8 mouse cellular contexts compared by ENCODE assay signal in the genomic region with DNA sequence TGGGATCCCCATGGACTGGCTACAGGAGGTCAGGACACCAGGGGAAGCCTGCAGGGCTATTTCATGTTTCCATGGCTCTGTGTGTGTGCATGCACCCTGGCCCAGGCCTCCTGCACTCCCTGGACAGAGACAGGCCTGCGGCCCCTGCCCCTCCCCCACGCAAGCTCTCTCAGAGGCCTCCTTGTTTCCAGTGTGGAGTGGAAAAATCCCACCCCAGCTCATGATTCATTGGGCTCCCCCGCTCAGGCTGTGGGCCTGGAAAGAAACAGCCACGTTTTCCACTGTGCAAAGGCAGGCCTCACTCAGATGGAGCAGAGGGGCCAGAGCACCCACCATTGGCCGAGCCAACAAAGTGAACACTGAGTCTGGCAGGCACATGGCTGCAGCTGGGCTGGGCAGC. TPM values are rescaled to one million over a fixed set of nuclear protein-coding genes. Genes with fewer than 3 reads are reported as not detected.
DNase-seq lines count a peak whose midpoint lies in the region; ATAC-seq and TF ChIP-seq lines count a peak whose summit lies in the region.

No protein-coding gene starts in this region.

- peaks cover 6% of the 10 kb centered on the region for H3K4me1 ChIP-seq in lung, postnatal 0 days (ENCODE audit: insufficient read depth, low read depth, low read length)
- peaks cover 50% of the 10 kb centered on the region for H3K4me1 ChIP-seq in kidney, embryonic 16.5 days (ENCODE audit: insufficient read depth, low read length)
- peaks cover 15% of the 10 kb centered on the region for H3K4me1 ChIP-seq in midbrain, embryonic 11.5 days (ENCODE audit: control insufficient read depth, insufficient read depth, low read length)
- H3K4me1 ChIP-seq in stomach, postnatal 0 days (replicated peaks; ENCODE audit: control insufficient read depth, insufficient read depth), result peaks cover 13% of the 10 kb centered on the region

- WGBS in lung, postnatal 0 days, result 70% methylated on average over 5 of the region's 5 CpGs
- WGBS in kidney, embryonic 16.5 days, result 35% methylated on average over 5 of the region's 5 CpGs
- 69% methylated on average over 5 of the region's 5 CpGs for WGBS in midbrain, embryonic 11.5 days
- 45% methylated on average over 5 of the region's 5 CpGs for WGBS in stomach, postnatal 0 days

- TF ChIP-seq CTCF in lung, postnatal 0 days (IDR thresholded peaks at IDR 0.05), result no peak
- TF ChIP-seq CTCF in stomach, postnatal 0 days (IDR thresholded peaks at IDR 0.05; ENCODE audit: low read depth), result no peak

- H3K4me3 ChIP-seq in lung, postnatal 0 days (ENCODE audit: low read depth, low read length), result no peak overlapping the region
- no peak overlapping the region for H3K4me3 ChIP-seq in kidney, embryonic 16.5 days (ENCODE audit: low read length)
- no peak overlapping the region for H3K4me3 ChIP-seq in midbrain, embryonic 11.5 days (ENCODE audit: low read depth, low read length)
- H3K4me3 ChIP-seq in stomach, postnatal 0 days (ENCODE audit: low read depth, low read length), result no peak overlapping the region

- H3K9ac ChIP-seq in lung, postnatal 0 days (replicated peaks; ENCODE audit: low read depth), result no peak overlapping the region
- H3K9ac ChIP-seq in kidney, embryonic 16.5 days (replicated peaks; ENCODE audit: low read length), result no peak overlapping the region; the same call in none of the 2 replicates
- no peak overlapping the region for H3K9ac ChIP-seq in midbrain, embryonic 11.5 days (ENCODE audit: low read length)
- H3K9ac ChIP-seq in stomach, postnatal 0 days (ENCODE audit: low read length), result no peak overlapping the region

- H3K27ac ChIP-seq in lung, postnatal 0 days (ENCODE audit: low read length), result no peak overlapping the region
- peak overlapping the region; percentile 33; the same call in 1 of the 2 replicates for H3K27ac ChIP-seq in kidney, embryonic 16.5 days (ENCODE audit: low read length)
- H3K27ac ChIP-seq in midbrain, embryonic 11.5 days (ENCODE audit: low read depth, low read length), result no peak overlapping the region
- H3K27ac ChIP-seq in stomach, postnatal 0 days (replicated peaks), result peak overlapping the region; percentile 49; the same call in 1 of the 2 replicates

- H3K36me3 ChIP-seq in lung, postnatal 0 days (ENCODE audit: insufficient read depth, low read length), result no peaks in the 10 kb centered on the region
- peaks cover 8% of the 10 kb centered on the region for H3K36me3 ChIP-seq in kidney, embryonic 16.5 days (ENCODE audit: insufficient read depth, low read length)
- H3K36me3 ChIP-seq in midbrain, embryonic 11.5 days (ENCODE audit: control insufficient read depth, insufficient read depth, low read length), result no peaks in the 10 kb centered on the region
- peaks cover 7% of the 10 kb centered on the region; the same call in 1 of the 2 replicates for H3K36me3 ChIP-seq in stomach, postnatal 0 days (ENCODE audit: control insufficient read depth, insufficient read depth, low read length)

- ATAC-seq in lung, postnatal 0 days, result no peak; the same call in 1 of the 2 replicates
- peak; percentile 49; the same call in 1 of the 2 replicates for ATAC-seq in kidney, embryonic 16.5 days (ENCODE audit: low FRiP score, low TSS enrichment)
- peak; percentile 52; the same call in 1 of the 2 replicates for ATAC-seq in midbrain, embryonic 11.5 days (ENCODE audit: low FRiP score)
- peak; percentile 35; the same call in 1 of the 2 replicates for ATAC-seq in stomach, postnatal 0 days (ENCODE audit: low FRiP score, low TSS enrichment)
- ATAC-seq in erythroid progenitor cell, adult 5-6 weeks (replicated peaks; ENCODE audit: low FRiP score, poor library complexity, severe bottlenecking), result no peak

- H3K27me3 ChIP-seq in lung, postnatal 0 days (replicated peaks; ENCODE audit: insufficient read depth, low read length), result no peaks in the 10 kb centered on the region
- no peaks in the 10 kb centered on the region for H3K27me3 ChIP-seq in kidney, embryonic 16.5 days (ENCODE audit: insufficient read depth, low read length)
- no peaks in the 10 kb centered on the region for H3K27me3 ChIP-seq in midbrain, embryonic 11.5 days (ENCODE audit: control insufficient read depth, insufficient read depth, low read length)
- no peaks in the 10 kb centered on the region for H3K27me3 ChIP-seq in stomach, postnatal 0 days (ENCODE audit: control insufficient read depth, insufficient read depth, low read length)

- no peak for TF ChIP-seq EP300 in lung, postnatal 0 days (IDR thresholded peaks at IDR 0.05)
- TF ChIP-seq EP300 in stomach, postnatal 0 days (optimal IDR thresholded peaks at IDR 0.05), result no peak

- no peak overlapping the region for H3K4me2 ChIP-seq in lung, postnatal 0 days (replicated peaks; ENCODE audit: low read depth, low read length)
- H3K4me2 ChIP-seq in kidney, embryonic 16.5 days (replicated peaks; ENCODE audit: low read depth, low read length), result no peak overlapping the region
- H3K4me2 ChIP-seq in midbrain, embryonic 11.5 days, result no peak overlapping the region
- H3K4me2 ChIP-seq in stomach, postnatal 0 days (replicated peaks; ENCODE audit: low read depth), result no peak overlapping the region

- no peaks in the 10 kb centered on the region for H3K9me3 ChIP-seq in lung, postnatal 0 days (ENCODE audit: low read length)
- H3K9me3 ChIP-seq in kidney, embryonic 16.5 days (ENCODE audit: low read length), result no peaks in the 10 kb centered on the region
- no peaks in the 10 kb centered on the region for H3K9me3 ChIP-seq in midbrain, embryonic 11.5 days (ENCODE audit: control insufficient read depth, low read length)
- H3K9me3 ChIP-seq in stomach, postnatal 0 days (ENCODE audit: control insufficient read depth, low read length), result no peaks in the 10 kb centered on the region

- peak; percentile 66 to 74 for DNase-seq in adrenal gland, adult (ENCODE audit: inconsistent age in 2 of 2, low spot score in 1 of 2)
- no peak for DNase-seq in adrenal gland, postnatal 4 days (ENCODE audit: low spot score in 2 of 2)
- DNase-seq in lung, postnatal 4 days, result peak; percentile 37 to 68
- no peak for DNase-seq in lung, postnatal 0 days (ENCODE audit: low spot score)
- DNase-seq in midbrain, embryonic 11.5 days (ENCODE audit: low spot score, missing footprints), result no peak
- peak; percentile 47 for DNase-seq in stomach, postnatal 0 days (ENCODE audit: low spot score)

RNA-seq across cellular contexts. Expression of gene Col27a1, which starts 15.1 kb away (rescaled TPM):
- total RNA-seq in adrenal gland, postnatal 4 days (2021), result 10 to 100 TPM; 17.2 to 20.8 TPM
- 7.2 and 9.1 TPM in 2 replicates for polyA plus RNA-seq in lung, postnatal 0 days (2015; fragmentation: Nextera tagmentation; extraction: Ambion mirVana)
- 7.3 and 7.8 TPM in 2 replicates for polyA plus RNA-seq in kidney, embryonic 16.5 days (2015; fragmentation: Nextera tagmentation; extraction: Ambion mirVana)
- 1.9 and 2.3 TPM in 2 replicates for polyA plus RNA-seq in midbrain, embryonic 11.5 days (2014; fragmentation: Nextera tagmentation; extraction: Ambion mirVana)
- 5.3 and 6.2 TPM in 2 replicates for polyA plus RNA-seq in stomach, postnatal 0 days (2015; fragmentation: Nextera tagmentation; extraction: Ambion mirVana)
- total RNA-seq in erythroid progenitor cell, adult 5-6 weeks (2015; ENCODE audit: low replicate concordance), result 0.36 and 0.42 TPM in 2 replicates
- under 0.01 TPM in 1 of 2 replicates, not detected in the other for total RNA-seq in erythroid progenitor cell, adult 5-6 weeks (2017; ENCODE audit: low replicate concordance)

RNA-seq across cellular contexts. Expression of gene Kif12, which starts 57.0 kb away (rescaled TPM):
- 10 to 100 TPM in 1 of 2 experiments, under 1 TPM in 1; 0.17 to 21.6 TPM for total RNA-seq in adrenal gland, postnatal 4 days (2021)
- polyA plus RNA-seq in lung, postnatal 0 days (2015; fragmentation: Nextera tagmentation; extraction: Ambion mirVana), result not detected in 2 replicates
- polyA plus RNA-seq in kidney, embryonic 16.5 days (2015; fragmentation: Nextera tagmentation; extraction: Ambion mirVana), result 147 and 153 TPM in 2 replicates
- polyA plus RNA-seq in midbrain, embryonic 11.5 days (2014; fragmentation: Nextera tagmentation; extraction: Ambion mirVana), result not detected in 2 replicates
- 4.0 and 4.7 TPM in 2 replicates for polyA plus RNA-seq in stomach, postnatal 0 days (2015; fragmentation: Nextera tagmentation; extraction: Ambion mirVana)
- not detected in 2 replicates for total RNA-seq in erythroid progenitor cell, adult 5-6 weeks (2015; ENCODE audit: low replicate concordance)
- not detected in 2 replicates for total RNA-seq in erythroid progenitor cell, adult 5-6 weeks (2017; ENCODE audit: low replicate concordance)

Comparison
In these comparisons a context has a peak if more than half of its experiments do, and no peak if none do; other contexts are left out.
1. DNase-seq: peak in adrenal gland, adult (2 of 2), lung, postnatal 4 days (2 of 2) and stomach, postnatal 0 days (single experiment); none in adrenal gland, postnatal 4 days (0 of 2), lung, postnatal 0 days (single experiment) and midbrain, embryonic 11.5 days (single experiment).
2. ATAC-seq: peak in kidney, embryonic 16.5 days (single experiment), midbrain, embryonic 11.5 days (single experiment) and stomach, postnatal 0 days (single experiment); none in lung, postnatal 0 days (single experiment) and erythroid progenitor cell, adult 5-6 weeks (single experiment).
3. H3K27ac ChIP-seq: peak in kidney, embryonic 16.5 days (single experiment) and stomach, postnatal 0 days (single experiment); none in lung, postnatal 0 days (single experiment) and midbrain, embryonic 11.5 days (single experiment).
4. RNA of gene Kif12, which starts 57.0 kb away (polyA plus RNA-seq): 147 to 153 TPM in kidney, embryonic 16.5 days; 4.0 to 4.7 TPM in stomach, postnatal 0 days, not detected in lung, postnatal 0 days and not detected in midbrain, embryonic 11.5 days; every median in the first group is over 10 times any median in the second.